Mouse (Mus musculus) brain, embryonic 14.5 days (tissue): ENCODE measurements around the gene Ttc25. TPM values are rescaled to one million over a fixed set of nuclear protein-coding genes. Genes with fewer than 3 reads are reported as not detected.

Experiments used
- DNase-seq: peaks from one replicate; pipeline ENCODE4 v3.0.0-alpha.2; 2011; ENCODE audit warnings: low read depth
- CTCF ChIP-seq: fragments of 200-500 bp; IDR thresholded peaks from 2 replicates; pipeline ENCODE4 v1.5.1; 2012; ENCODE audit warnings: inconsistent platforms, mild to moderate bottlenecking, moderate library complexity, borderline replicate concordance; ENCODE audit not compliant: insufficient read depth, insufficient read length; ENCODE audit errors: extremely low read depth
- POLR2A ChIP-seq: fragments of 200-500 bp; IDR thresholded peaks from 2 replicates; pipeline ENCODE4 v1.6.1; 2012; ENCODE audit warnings: mild to moderate bottlenecking, inconsistent platforms, borderline replicate concordance; ENCODE audit not compliant: poor library complexity, insufficient read depth, insufficient read length, severe bottlenecking; ENCODE audit errors: extremely low read depth
- polyA plus RNA-seq: library from polyadenylated mRNA; depleted of rRNA; stranded (reverse); fragments of >200 nt; gene quantifications from 2 replicates; pipeline ENCODE4 v1.2.3, GENCODE M21; 2012

Ttc25 gene
- polyA plus RNA-seq, 1 experiment = 2.8 TPM

DNA sequence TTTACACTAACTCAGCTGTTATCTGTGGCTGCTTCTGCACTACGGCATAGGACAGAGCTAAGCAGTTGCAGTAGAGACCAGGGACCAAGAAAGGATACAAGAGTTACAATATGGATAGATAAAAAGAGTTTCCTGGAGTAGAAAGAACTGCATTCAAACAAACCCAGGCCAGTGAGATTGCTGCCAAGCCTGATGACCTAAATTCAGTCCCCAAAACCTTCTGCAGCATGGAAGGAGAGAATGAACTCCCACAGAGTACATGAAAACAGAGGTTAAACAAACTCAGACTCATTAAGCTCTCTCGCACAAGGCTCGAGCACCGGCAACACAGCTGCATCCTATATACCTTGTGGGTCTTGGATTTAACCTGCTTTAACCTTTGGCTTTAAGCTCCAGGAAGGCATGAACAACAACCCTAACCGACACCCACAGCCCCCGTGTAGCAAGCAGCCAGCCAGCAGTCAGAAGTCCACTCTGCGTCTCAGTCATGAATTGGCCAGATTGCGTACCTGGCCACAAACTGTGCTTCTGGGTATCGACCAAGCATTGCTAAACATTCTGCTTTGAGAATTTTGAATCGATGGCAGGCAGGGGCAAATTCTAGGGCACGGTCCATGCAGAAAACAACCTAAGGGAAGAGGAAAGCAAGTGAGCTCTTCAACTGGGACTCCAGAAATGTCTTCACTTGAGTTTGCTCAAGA is 47.1 kb downstream of the Ttc25 start:
- no peak for TF ChIP-seq POLR2A
- TF ChIP-seq CTCF = no peak
- no peak for DNase-seq

DNA sequence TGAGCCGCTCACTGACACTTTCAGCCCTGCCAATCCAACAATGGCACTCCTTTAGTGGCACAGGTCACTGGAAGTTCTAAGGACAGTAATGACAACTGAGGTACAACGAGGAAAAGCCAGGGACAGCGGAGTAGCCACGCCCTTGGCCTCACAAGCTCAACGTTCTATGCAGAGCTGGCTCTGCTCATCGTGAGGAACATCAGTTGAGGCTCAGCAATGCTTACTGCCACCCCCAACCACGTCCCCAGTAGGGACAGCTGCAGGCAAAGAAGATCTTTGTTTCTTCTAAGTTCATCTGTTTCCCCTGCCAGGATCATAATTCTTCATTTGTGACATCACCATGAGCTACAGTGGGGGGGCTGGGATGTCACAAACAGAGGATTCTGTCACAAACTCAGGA is 49.2 kb downstream of the Ttc25 start:
- no peak for TF ChIP-seq CTCF
- no peak for TF ChIP-seq POLR2A
- no peak for DNase-seq

DNA sequence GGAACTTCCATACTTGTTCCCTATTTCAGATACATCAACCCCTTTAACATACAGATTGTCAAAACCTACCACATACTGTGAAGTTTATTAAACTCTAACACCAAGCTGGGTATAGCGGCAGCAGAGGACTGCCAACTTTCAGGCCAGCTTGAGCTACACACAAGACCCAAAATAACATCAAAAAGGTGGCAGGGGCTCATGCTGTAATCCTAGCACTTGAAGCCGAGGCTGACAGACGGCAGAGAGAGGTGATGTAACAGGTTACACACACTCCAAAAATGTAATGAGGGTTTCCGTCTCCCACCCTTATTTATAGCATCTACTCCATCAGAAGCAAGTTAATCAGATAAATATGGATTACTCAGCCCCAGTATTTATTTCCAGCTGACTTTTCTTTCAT is 50.1 kb downstream of the Ttc25 start:
- no peak for TF ChIP-seq POLR2A
- no peak for TF ChIP-seq CTCF
- DNase-seq = no peak

DNA sequence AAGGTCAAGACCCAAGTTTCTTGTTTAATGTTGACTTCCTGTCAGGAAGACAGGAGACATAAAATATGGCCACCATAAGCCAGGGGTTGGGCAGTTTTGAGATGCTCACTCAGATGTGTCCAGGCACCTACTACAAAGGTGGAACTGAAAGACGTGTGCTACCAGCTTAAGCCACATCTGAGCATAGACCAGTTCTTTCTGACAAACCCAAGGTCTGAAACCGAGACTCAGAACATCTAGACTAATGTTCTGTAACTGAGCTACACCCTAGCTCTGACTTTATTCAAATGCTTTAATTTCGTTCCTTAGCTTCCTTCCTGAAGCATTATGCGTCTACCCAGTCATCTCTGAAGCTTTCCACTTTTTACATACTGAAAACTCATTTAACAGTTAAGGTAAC is 52.7 kb downstream of the Ttc25 start:
- no peak for TF ChIP-seq POLR2A
- no peak for TF ChIP-seq CTCF
- DNase-seq = no peak

DNA sequence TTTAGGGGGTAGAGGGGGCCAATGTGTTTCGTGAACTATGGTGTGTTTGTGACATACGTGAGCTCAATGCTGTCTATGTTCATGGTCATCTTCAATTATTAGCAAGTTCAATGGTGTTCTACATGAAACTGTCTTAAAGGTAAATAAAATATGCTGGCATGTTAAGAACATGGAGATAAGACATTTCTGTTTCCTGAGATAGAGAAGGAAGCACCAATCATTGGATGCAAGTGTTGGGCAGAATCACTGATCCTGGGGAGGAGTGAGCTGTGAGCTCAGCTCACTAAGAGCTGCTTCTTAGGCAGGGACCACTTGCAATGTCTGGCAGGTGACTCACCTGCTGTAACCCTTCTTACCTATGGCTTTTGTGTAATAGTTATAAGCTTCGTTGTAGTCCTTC is 56.0 kb downstream of the Ttc25 start:
- no peak for DNase-seq
- TF ChIP-seq CTCF (no peak), POLR2A (no peak)

DNA sequence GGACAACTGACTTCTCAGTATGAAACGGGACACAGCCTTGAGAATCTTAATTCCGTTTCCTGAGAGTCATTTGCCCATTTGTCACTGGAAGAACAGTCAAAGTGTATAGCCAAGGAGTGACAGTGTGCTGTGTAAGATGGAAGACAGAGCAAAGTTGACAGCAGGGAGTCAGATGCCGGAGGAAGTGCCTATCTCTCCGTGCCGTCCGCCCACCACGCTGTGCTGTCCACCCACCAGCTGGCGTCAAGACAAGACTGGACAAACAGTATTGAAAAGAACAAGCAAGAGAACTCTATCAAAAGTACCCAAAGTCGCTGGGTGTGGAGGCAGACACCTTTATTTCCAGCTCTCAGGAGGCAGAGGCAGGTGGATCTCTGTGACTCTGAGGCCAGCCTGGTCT is 57.7 kb downstream of the Ttc25 start:
- no peak for DNase-seq
- TF ChIP-seq POLR2A = no peak
- TF ChIP-seq CTCF = no peak

DNA sequence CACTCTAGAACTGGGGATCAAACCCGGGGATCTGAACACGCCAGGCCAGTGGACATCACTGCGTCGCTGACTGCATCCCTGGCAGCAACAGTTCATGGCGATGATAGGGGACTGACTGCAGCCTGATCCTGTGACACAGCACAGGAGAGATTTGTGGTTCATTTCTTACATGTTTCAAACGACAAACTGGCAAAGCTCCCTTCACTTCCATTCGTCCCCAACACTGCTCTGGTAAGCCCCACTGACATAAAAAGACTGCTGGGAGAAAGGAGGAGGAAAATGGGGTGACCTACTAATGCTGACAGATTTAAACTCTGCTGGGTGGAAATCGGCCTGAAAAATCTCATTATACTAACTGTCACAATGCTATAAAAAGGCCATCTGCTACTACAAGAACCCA is 58.4 kb downstream of the Ttc25 start:
- DNase-seq = no peak
- no peak for TF ChIP-seq POLR2A

DNA sequence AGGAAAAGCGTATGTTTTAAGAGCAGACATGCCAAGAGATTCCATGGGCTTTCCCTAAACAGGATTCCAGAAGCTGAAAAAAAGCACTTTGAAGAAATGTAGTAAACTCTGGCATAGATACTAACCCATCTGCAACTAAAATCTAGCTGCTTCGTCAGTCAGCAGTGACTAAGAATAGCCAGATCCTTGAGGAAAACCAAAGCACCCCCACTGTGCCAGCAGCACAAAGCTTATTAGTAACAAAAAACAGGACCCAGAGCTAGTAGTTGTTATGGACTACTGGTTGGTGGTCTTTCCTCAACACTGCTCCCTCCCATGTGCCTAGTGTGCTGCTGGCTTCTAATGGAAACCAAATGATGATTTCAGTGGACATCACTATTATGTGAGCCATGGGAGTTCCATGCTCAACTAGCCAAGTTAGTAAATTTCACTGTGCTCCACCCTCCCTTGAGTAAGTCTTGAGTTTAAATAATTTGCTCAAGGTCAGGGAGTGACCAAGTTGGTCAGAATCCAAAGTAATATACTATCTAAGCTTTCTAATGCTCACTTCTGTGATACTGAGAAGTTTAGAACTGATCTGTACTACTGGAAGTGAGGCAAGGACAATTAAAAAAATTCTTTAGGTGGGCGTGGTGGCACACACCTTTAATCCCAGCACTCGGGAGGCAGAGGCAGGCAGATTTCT is 59.1 kb downstream of the Ttc25 start:
- no peak for TF ChIP-seq POLR2A
- TF ChIP-seq CTCF = no peak
- DNase-seq = no peak

DNA sequence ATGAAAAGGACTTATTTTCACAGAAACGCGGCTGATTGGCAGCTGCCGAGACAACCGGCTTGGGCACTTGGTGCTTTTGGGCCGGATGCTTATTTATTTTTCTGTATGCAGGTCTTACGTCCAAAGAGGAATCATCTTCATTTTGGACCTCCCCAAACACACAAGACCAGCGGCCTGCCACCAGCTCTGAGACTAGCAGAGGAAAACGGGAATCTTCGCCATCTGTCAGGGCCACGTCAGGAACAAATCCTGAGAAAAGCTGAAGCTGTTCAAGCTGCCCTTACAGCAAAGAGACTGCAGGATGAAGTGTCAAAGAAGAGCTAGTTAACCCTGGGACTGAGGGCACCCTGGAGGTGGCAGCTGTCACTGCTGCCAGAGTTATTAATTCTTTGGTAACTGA is 60.0 kb downstream of the Ttc25 start:
- no peak for TF ChIP-seq CTCF
- TF ChIP-seq POLR2A = no peak
- DNase-seq = no peak

DNA sequence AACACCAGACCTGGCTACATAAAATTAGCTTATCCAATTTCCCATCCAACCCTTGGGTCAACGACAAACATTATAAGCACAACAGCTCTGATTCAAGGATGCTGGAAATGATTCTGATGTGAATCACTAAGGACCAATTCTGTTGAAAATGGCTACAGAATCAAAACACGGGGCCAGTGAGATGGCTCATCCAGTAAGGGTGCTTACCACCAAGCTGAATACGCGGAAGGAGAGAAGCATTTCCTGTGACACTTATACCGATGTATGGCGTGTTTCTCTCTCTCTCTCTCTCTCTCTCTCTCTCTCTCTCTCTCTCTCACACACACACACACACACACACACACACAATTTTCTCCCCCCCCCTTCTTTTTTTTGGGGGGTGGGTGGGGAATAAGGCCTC is 61.7 kb downstream of the Ttc25 start:
- no peak for DNase-seq
- no peak for TF ChIP-seq CTCF

DNA sequence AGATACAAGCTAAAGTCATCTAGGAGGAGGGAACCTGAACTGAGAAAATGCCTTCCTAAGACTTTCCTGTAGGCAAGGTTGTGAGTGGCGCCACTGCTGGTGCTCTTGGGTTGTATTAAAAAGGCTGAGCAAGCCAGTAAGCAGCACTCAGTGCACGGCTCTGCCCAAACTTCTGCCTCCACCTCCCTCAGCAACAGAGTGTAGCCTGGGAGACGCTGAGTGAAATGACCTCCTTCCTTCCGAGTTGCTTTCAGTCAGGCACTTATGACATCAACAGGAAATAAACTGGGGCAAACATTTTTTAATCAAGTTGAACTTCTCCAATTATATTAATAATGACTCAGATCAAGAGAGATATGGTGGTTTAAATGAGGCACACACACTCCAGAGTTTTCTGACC is 63.4 kb downstream of the Ttc25 start:
- TF ChIP-seq POLR2A = no peak
- TF ChIP-seq CTCF = no peak
- DNase-seq = no peak

DNA sequence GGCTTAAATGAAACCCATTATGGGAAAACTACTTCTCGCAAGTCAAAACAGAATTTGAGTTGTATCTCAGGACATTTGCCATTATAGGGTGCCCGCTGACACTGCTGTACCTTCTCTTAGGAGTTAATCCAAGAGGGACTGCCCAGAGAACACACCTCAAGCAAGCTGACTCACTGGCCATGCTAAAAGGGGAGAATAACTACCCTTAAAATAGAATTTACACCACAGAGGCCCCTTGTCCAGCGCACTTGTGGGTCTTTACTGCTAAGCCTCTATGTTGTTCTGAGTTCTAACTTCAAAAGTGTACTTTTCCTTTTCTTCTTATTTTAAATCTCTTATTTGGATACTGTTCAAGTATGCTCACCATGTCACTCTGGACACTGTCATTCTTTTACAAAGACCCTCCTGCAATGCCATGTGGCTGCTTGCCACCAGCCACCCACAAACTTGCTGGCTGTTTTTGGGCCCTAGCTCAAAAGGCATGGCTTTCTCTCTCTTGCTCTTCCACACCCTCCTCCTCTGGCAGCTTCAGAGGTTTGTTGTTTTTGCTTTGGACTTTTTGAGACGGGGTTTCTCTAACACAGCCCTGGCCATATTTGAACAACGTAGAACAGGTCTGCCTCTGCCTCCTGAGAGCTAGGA is 64.1 kb downstream of the Ttc25 start:
- no peak for TF ChIP-seq CTCF
- TF ChIP-seq POLR2A = no peak

More for the DNA sequence above, 64.1 kb downstream of the Ttc25 start:
- no peak for DNase-seq
